Mouse (Mus musculus) ovary, postnatal 36 days (tissue): ENCODE results near the gene Cdk4.

Experiments used
- DNase-seq: peaks from one replicate; pipeline ENCODE4 v3.0.0; 2022; ENCODE audit warnings: low spot score, mixed read lengths

Gene Cdk4

DNA sequence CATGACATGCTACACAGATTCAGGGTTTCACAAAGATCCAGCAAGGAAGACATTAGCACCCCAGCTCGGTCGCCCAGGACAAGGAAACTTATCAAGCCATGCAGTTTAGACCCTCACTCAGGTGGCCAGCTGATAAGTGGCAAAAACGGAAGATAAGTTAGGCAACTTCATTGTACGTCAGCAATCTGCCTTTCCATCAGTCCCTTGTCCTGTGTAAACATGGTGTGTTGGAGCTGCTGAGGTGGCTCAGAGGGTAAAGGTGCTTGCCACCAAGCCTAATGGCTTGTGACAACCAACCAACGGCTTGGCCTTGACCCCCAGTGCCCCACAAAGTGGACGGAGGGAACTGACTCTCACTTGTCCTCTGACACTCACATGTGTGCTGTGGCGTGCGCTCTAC is 37.1 kb downstream of the Cdk4 start:
- DNase-seq: no peak

DNA sequence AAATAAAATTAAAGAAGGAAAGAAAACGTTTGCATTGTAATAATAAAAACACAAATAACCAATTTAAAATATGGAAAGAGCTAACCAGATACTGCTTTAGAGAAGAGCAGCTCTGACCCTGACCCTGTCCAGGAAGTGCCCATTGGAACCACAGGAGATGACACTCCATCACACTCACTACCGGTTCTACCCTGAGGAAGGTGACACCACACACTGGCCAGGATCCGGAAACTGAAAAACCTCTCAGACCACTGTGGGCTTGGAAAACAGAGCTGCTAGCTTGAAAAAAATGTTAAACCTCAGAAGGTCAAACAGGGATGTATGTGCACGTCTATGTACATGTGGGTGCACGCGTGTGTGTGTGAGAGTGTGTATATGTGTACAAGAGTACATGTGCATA is 37.8 kb downstream of the Cdk4 start:
- no peak for DNase-seq

- DNase-seq: no peak
Measured at GRCm38 (mm10) chr10:127103631-127104030, 40.3 kb downstream of the Cdk4 start.

GRCm38 (mm10) chr10:127107563-127108261 is 44.4 kb downstream of the Cdk4 start:
- DNase-seq: no peak

DNA sequence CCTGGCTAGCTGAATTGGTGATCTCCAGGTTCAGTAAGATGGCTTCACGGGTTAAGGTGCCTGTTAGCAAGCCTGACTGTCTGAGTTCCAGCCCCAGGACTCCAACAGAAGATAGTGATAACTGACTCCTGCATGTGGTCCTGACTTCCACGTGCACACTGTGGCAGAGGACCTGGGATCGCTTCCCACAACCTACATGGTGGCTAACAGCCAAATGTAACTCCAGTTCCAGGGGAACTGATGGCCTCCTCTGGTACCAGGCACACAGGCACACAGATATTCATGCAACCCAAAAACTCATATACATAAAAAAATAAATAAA is 44.9 kb downstream of the Cdk4 start:
- no peak for DNase-seq

GRCm38 (mm10) chr10:127111001-127111887 is 47.9 kb downstream of the Cdk4 start:
- no peak for DNase-seq

GRCm38 (mm10) chr10:127114408-127114807 is 51.1 kb downstream of the Cdk4 start:
- DNase-seq: no peak

DNA sequence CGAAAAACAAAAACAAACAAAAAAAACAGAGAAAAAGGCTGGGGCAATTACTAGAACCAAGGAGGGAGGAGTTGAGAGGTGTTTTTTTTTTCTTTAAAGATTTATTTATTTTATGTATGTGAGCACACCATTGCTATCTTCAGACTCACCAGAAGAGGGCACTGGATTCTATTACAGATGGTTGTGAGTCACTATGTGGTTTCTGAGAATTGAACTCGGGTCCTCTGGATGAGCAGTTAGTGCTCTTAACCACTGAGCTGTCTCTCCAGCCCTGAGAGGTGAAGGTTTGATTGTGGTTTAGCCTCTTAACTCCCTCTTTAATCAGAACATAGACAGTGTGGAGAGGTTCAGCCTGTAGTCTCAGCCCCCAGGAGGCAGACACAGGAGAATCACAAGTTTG is 51.7 kb downstream of the Cdk4 start:
- DNase-seq: no peak
